Mouse (Mus musculus) ES-Bruce4 (cell line): ENCODE results near the gene Bckdhb.

Source experiments
- CTCF ChIP-seq: IDR thresholded peaks from one replicate; pipeline ENCODE4 v1.8.1; 2011; ENCODE audit warnings: low read depth, low read length
- POLR2A ChIP-seq: IDR thresholded peaks from one replicate; pipeline ENCODE4 v1.8.1; 2011; ENCODE audit warnings: low read length; ENCODE audit not compliant: insufficient read depth

DNA sequence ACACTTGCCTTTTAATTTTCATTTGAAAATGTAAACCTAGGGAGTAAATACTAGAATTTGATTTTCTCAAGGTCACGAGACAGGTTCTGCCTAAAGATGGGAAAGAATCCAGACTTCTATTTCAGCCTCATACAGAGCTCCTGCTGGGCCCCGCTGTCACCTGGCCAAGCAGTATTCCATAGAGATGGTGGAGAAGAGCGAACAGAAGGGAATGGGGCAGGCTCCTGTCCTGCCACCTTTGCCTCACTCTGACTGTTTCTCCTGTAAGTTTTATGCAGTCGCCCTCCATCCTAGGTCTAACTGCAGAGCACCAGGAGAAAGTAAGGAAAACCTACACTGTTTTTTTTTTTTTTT lies 720 bp downstream of the Bckdhb start:
- TF ChIP-seq POLR2A, result no peak
- no peak for TF ChIP-seq CTCF
